Mouse (Mus musculus) MEL (cell line): ENCODE results near the gene Zgpat. TPM values are rescaled to one million over a fixed set of nuclear protein-coding genes. Genes with fewer than 3 reads are reported as not detected.

Source experiments
- DNase-seq: peaks from one replicate; pipeline ENCODE4 v3.0.0; 2011; ENCODE audit warnings: low read depth, low spot score
- H3K27ac ChIP-seq: 2 replicates; pipeline ENCODE4 v1.5.1; 2012; ENCODE audit warnings: low read depth, mild to moderate bottlenecking, control low read depth, low read length, moderate library complexity; ENCODE audit not compliant: control insufficient read depth
- H3K27me3 ChIP-seq, 2 experiments: fragments of 150-350 bp in 1 of 2; sonication (generic) in 1 of 2; 2 replicates each; pipeline ENCODE4 v1.6.1; 2012; ENCODE audit warnings: low read length in 2 of 2, mild to moderate bottlenecking in 2 of 2, improper control_type of control experiment in 1 of 2, moderate library complexity in 1 of 2; ENCODE audit not compliant: insufficient read depth in 2 of 2, control insufficient read depth in 1 of 2
- H3K36me3 ChIP-seq, 2 experiments: 2 replicates each; pipeline ENCODE4 v1.6.1; 2012 to 2014; ENCODE audit warnings: low read length in 2 of 2, improper control_type of control experiment in 1 of 2, inconsistent platforms in 1 of 2, mild to moderate bottlenecking in 1 of 2; ENCODE audit not compliant: insufficient read depth in 2 of 2, control insufficient read depth in 1 of 2
- H3K4me1 ChIP-seq, 2 experiments: fragments of 150-350 bp in 1 of 2; sonication (generic) in 1 of 2; 2 replicates each; pipeline ENCODE4 v1.6.1; 2012; ENCODE audit warnings: low read length in 2 of 2, improper control_type of control experiment in 1 of 2, mild to moderate bottlenecking in 1 of 2; ENCODE audit not compliant: insufficient read depth in 2 of 2, control insufficient read depth in 1 of 2
- H3K4me3 ChIP-seq, 2 experiments: fragments of 150-350 bp in 1 of 2; sonication (generic) in 1 of 2; 2 replicates each; pipeline ENCODE4 v1.5.1; 2012; ENCODE audit warnings: low read depth in 2 of 2, low read length in 2 of 2, mild to moderate bottlenecking in 2 of 2, moderate library complexity in 2 of 2, control low read depth in 1 of 2, improper control_type of control experiment in 1 of 2; ENCODE audit not compliant: control insufficient read depth in 1 of 2, insufficient read depth in 1 of 2
- H3K79me2 ChIP-seq: 2 replicates; pipeline ENCODE4 v1.6.1; 2012; ENCODE audit warnings: mild to moderate bottlenecking, low read length, moderate library complexity; ENCODE audit not compliant: control insufficient read depth, poor library complexity, insufficient read depth
- H3K9ac ChIP-seq: 2 replicates; pipeline ENCODE4 v1.6.1; 2012; ENCODE audit warnings: low read depth, mild to moderate bottlenecking, control low read depth, low read length, moderate library complexity; ENCODE audit not compliant: control insufficient read depth, poor library complexity, severe bottlenecking
- H3K9me3 ChIP-seq: fragments of 150-350 bp; sonication (generic); replicated peaks from 2 replicates; pipeline ENCODE4 v1.6.1; 2012; ENCODE audit warnings: mild to moderate bottlenecking, low read length, improper control_type of control experiment, moderate library complexity; ENCODE audit not compliant: insufficient read depth
- BHLHE40 ChIP-seq: IDR thresholded peaks from 2 replicates; pipeline ENCODE4 v1.6.1; 2012; ENCODE audit warnings: low read depth, mild to moderate bottlenecking, inconsistent platforms, low read length, improper control_type of control experiment, borderline replicate concordance
- CHD1 ChIP-seq: IDR thresholded peaks from 2 replicates; pipeline ENCODE4 v1.6.1; 2012; ENCODE audit warnings: low read depth, mild to moderate bottlenecking, inconsistent platforms, low read length, improper control_type of control experiment
- CHD2 ChIP-seq: IDR thresholded peaks from 2 replicates; pipeline ENCODE4 v1.6.1; 2011; ENCODE audit warnings: low read length, improper control_type of control experiment
- CTCF ChIP-seq, 3 experiments: IDR thresholded peaks in 2 of 3; conservative IDR thresholded peaks in 1 of 3; 2 replicates each; pipeline ENCODE4 v1.5.1; 2011 to 2012; ENCODE audit warnings: low read length in 3 of 3, low read depth in 2 of 3, mild to moderate bottlenecking in 2 of 3, improper control_type of control experiment in 1 of 3, inconsistent platforms in 1 of 3, mixed read lengths in 1 of 3, moderate library complexity in 1 of 3; ENCODE audit not compliant: control insufficient read depth in 1 of 3, insufficient read depth in 1 of 3, poor library complexity in 1 of 3, severe bottlenecking in 1 of 3
- ELF1 ChIP-seq: IDR thresholded peaks from 2 replicates; pipeline ENCODE4 v1.6.1; 2014; ENCODE audit warnings: low read depth, mild to moderate bottlenecking, inconsistent platforms, low read length, improper control_type of control experiment, moderate library complexity
- EP300 ChIP-seq, 2 experiments: IDR thresholded peaks; 2 replicates each; pipeline ENCODE4 v1.6.1; 2011; ENCODE audit warnings: improper control_type of control experiment in 2 of 2, low read length in 2 of 2, low read depth in 1 of 2, mild to moderate bottlenecking in 1 of 2
- ETS1 ChIP-seq: IDR thresholded peaks from 2 replicates; pipeline ENCODE4 v1.6.1; 2012; ENCODE audit warnings: low read depth, mild to moderate bottlenecking, inconsistent platforms, low read length, improper control_type of control experiment, moderate library complexity
- GABPA ChIP-seq: IDR thresholded peaks from 2 replicates; pipeline ENCODE4 v1.6.1; 2012; ENCODE audit warnings: low read depth, mild to moderate bottlenecking, inconsistent platforms, low read length, improper control_type of control experiment, moderate library complexity
- GATA1 ChIP-seq: IDR thresholded peaks from 2 replicates; pipeline ENCODE4 v1.6.1; 2011; ENCODE audit warnings: low read depth, low read length, improper control_type of control experiment
- HCFC1 ChIP-seq: IDR thresholded peaks from 2 replicates; pipeline ENCODE4 v1.6.1; 2012; ENCODE audit warnings: low read depth, mild to moderate bottlenecking, inconsistent platforms, low read length, improper control_type of control experiment, moderate library complexity
- JUND ChIP-seq: IDR thresholded peaks from 2 replicates; pipeline ENCODE4 v1.6.1; 2011; ENCODE audit warnings: low read depth, mild to moderate bottlenecking, improper control_type of control experiment, low read length
- KAT2A ChIP-seq: conservative IDR thresholded peaks from 2 replicates; pipeline ENCODE4 v1.6.1; 2012; ENCODE audit warnings: low read depth, low read length, improper control_type of control experiment, inconsistent platforms
- MAFK ChIP-seq: IDR thresholded peaks from 2 replicates; pipeline ENCODE4 v1.6.1; 2011; ENCODE audit warnings: low read depth, mild to moderate bottlenecking, low read length, improper control_type of control experiment, borderline replicate concordance
- MAX ChIP-seq: IDR thresholded peaks from 2 replicates; pipeline ENCODE4 v1.6.1; 2011; ENCODE audit warnings: low read length, improper control_type of control experiment
- MAZ ChIP-seq: IDR thresholded peaks from 2 replicates; pipeline ENCODE4 v1.6.1; 2012; ENCODE audit warnings: low read depth, mild to moderate bottlenecking, inconsistent platforms, low read length, improper control_type of control experiment
- MEF2A ChIP-seq: IDR thresholded peaks from 2 replicates; pipeline ENCODE4 v1.6.1; 2014; ENCODE audit warnings: low read depth, mild to moderate bottlenecking, inconsistent platforms, low read length, improper control_type of control experiment; ENCODE audit not compliant: poor library complexity, insufficient replicate concordance, severe bottlenecking; ENCODE audit errors: extremely low read depth
- MXI1 ChIP-seq: IDR thresholded peaks from 2 replicates; pipeline ENCODE4 v1.6.1; 2011; ENCODE audit warnings: mild to moderate bottlenecking, low read depth, low read length, improper control_type of control experiment
- MYB ChIP-seq: IDR thresholded peaks from 2 replicates; pipeline ENCODE4 v1.6.1; 2011; ENCODE audit warnings: mild to moderate bottlenecking, low read depth, low read length, improper control_type of control experiment
- MYC ChIP-seq: IDR thresholded peaks from 2 replicates; pipeline ENCODE4 v1.6.1; 2011; ENCODE audit warnings: low read depth, mild to moderate bottlenecking, low read length, improper control_type of control experiment, moderate library complexity
- NELFE ChIP-seq: IDR thresholded peaks from 2 replicates; pipeline ENCODE4 v1.6.1; 2011; ENCODE audit warnings: low read depth, low read length, improper control_type of control experiment
- NRF1 ChIP-seq: IDR thresholded peaks from 2 replicates; pipeline ENCODE4 v1.6.1; 2014; ENCODE audit warnings: low read depth, mild to moderate bottlenecking, inconsistent platforms, low read length, improper control_type of control experiment, moderate library complexity; ENCODE audit not compliant: poor library complexity, insufficient read depth, severe bottlenecking
- POLR2A ChIP-seq, 2 experiments: IDR thresholded peaks; 2 replicates each; pipeline ENCODE4 v1.6.1; 2011 to 2012; ENCODE audit warnings: low read length in 2 of 2, mild to moderate bottlenecking in 2 of 2, control low read depth in 1 of 2, improper control_type of control experiment in 1 of 2, low read depth in 1 of 2, moderate library complexity in 1 of 2; ENCODE audit not compliant: control insufficient read depth in 1 of 2, insufficient read depth in 1 of 2, poor library complexity in 1 of 2
- POLR2AphosphoS2 ChIP-seq: IDR thresholded peaks from 2 replicates; pipeline ENCODE4 v1.6.1; 2011; ENCODE audit warnings: low read length, improper control_type of control experiment
- POLR2AphosphoS5 ChIP-seq: IDR thresholded peaks from 2 replicates; pipeline ENCODE4 v1.6.1; 2012; ENCODE audit warnings: low read depth, borderline replicate concordance, mild to moderate bottlenecking, inconsistent platforms, low read length, moderate library complexity, mixed read lengths
- RAD21 ChIP-seq: IDR thresholded peaks from 2 replicates; pipeline ENCODE4 v1.6.1; 2011; ENCODE audit warnings: mild to moderate bottlenecking, low read depth, low read length, improper control_type of control experiment
- RCOR1 ChIP-seq: IDR thresholded peaks from 2 replicates; pipeline ENCODE4 v1.6.1; 2012; ENCODE audit warnings: low read depth, mild to moderate bottlenecking, inconsistent platforms, low read length, improper control_type of control experiment
- SIN3A ChIP-seq: IDR thresholded peaks from 2 replicates; pipeline ENCODE4 v1.6.1; 2012; ENCODE audit warnings: low read length, improper control_type of control experiment, inconsistent platforms
- SMC3 ChIP-seq: IDR thresholded peaks from 2 replicates; pipeline ENCODE4 v1.6.1; 2011; ENCODE audit warnings: low read depth, low read length, improper control_type of control experiment
- TAL1 ChIP-seq: IDR thresholded peaks from 2 replicates; pipeline ENCODE4 v1.6.1; 2012; ENCODE audit warnings: mild to moderate bottlenecking, inconsistent platforms, low read length, moderate library complexity, mixed read lengths
- TBP ChIP-seq: IDR thresholded peaks from 2 replicates; pipeline ENCODE4 v1.8.0; 2011; ENCODE audit warnings: low read depth, low read length, improper control_type of control experiment
- TCF12 ChIP-seq: IDR thresholded peaks from 2 replicates; pipeline ENCODE4 v1.6.1; 2014; ENCODE audit warnings: low read depth, mild to moderate bottlenecking, inconsistent platforms, low read length, improper control_type of control experiment, moderate library complexity
- UBTF ChIP-seq: IDR thresholded peaks from 2 replicates; pipeline ENCODE4 v1.6.1; 2012; ENCODE audit warnings: low read depth, mild to moderate bottlenecking, inconsistent platforms, low read length, improper control_type of control experiment, moderate library complexity, borderline replicate concordance; ENCODE audit not compliant: insufficient read depth
- USF1 ChIP-seq: IDR thresholded peaks from 2 replicates; pipeline ENCODE4 v1.6.1; 2014; ENCODE audit warnings: low read depth, mild to moderate bottlenecking, inconsistent platforms, low read length, improper control_type of control experiment, moderate library complexity
- USF2 ChIP-seq, 2 experiments: IDR thresholded peaks; 2 replicates each; pipeline ENCODE4 v1.6.1; 2011 to 2012; ENCODE audit warnings: improper control_type of control experiment in 2 of 2, low read length in 2 of 2, borderline replicate concordance in 1 of 2, inconsistent platforms in 1 of 2, low read depth in 1 of 2, mild to moderate bottlenecking in 1 of 2; ENCODE audit not compliant: insufficient read depth in 1 of 2
- ZC3H11A ChIP-seq: IDR thresholded peaks from 2 replicates; pipeline ENCODE4 v1.6.1; 2012; ENCODE audit warnings: low read depth, mild to moderate bottlenecking, inconsistent platforms, low read length, improper control_type of control experiment
- ZMIZ1 ChIP-seq: IDR thresholded peaks from 2 replicates; pipeline ENCODE4 v1.6.1; 2012; ENCODE audit warnings: low read depth, mild to moderate bottlenecking, inconsistent platforms, low read length, improper control_type of control experiment, moderate library complexity
- ZNF384 ChIP-seq: IDR thresholded peaks from 2 replicates; pipeline ENCODE4 v1.6.1; 2012; ENCODE audit warnings: low read depth, mild to moderate bottlenecking, inconsistent platforms, low read length, improper control_type of control experiment
- polyA plus RNA-seq, 2 experiments: library from polyadenylated mRNA; stranded (reverse) in 1 of 2; unstranded in 1 of 2; fragments of >175 nt in 1 of 2; fragments of >200 nt in 1 of 2; gene quantifications; 2 replicates each; pipeline versions ENCODE4 v1.2.1 to v1.2.4; 2012; ENCODE audit warnings: low replicate concordance in 2 of 2, low read depth in 1 of 2; ENCODE audit not compliant: insufficient read length in 2 of 2, insufficient read depth in 1 of 2, missing spikeins in 1 of 2
- total RNA-seq: library from RNA; depleted of rRNA; stranded (reverse); fragments of 300-350 nt; gene quantifications from 2 replicates; pipeline ENCODE4 v1.2.3, GENCODE M21; 2012

Gene Zgpat
- total and polyA plus RNA-seq, 3 experiments = 28.0 to 30.7 TPM; not detected in 1

DNA sequence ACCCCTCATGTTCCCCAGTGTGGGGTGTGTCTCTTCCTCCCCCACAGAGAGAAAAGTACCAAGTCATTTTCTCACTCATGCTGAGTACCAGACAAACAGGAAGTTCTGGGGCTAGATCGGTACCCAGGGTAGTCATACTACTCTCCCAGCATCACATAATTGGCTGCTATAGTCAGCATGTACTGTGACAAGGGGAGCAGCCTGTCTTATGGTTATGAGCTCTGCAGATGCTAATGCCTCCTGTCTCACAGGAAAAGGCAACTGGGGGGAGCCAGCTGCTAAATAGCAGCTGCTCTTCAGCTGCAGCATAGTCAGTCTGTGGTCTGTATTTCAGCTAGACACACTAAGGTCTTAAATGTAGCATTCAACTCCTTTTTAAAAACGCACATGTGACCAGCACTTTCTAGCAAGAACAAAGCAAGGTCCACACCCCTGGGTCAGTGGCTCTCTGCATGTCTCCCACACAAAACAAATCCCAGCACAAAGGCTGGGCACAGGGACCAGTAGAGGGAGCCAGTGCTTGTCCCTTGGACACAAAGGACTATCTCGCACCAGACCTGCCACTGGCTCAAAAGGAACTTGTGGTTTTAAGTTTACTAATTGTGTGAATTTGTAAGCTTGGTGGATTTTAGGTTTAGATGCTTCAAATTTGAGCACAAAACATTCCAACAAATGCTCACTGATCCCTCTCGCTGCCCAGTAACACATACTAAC is 46.2 kb downstream of the Zgpat start:
- DNase-seq = peak; percentile 72
- TF ChIP-seq KAT2A (no peak), SIN3A (peak; percentile 39; the same call in 1 of the 2 replicates), EP300 (IDR thresholded peaks at IDR 0.05; ENCODE audit: low read depth in 1 of 2, low read length in 2 of 2) (no peak), POLR2AphosphoS2 (no peak), TAL1 (no peak), POLR2AphosphoS5 (no peak), TCF12 (no peak), CHD2 (no peak), TBP (no peak), CHD1 (no peak), NRF1 (no peak), MAX (no peak), USF2 (IDR thresholded peaks at IDR 0.05; ENCODE audit: borderline replicate concordance in 1 of 2, insufficient read depth in 1 of 2, low read depth in 1 of 2, low read length in 2 of 2) (no peak), ELF1 (no peak; the same call in 1 of the 2 replicates), SMC3 (peak; percentile 82), MYB (no peak), JUND (no peak), ZMIZ1 (no peak), BHLHE40 (no peak), RCOR1 (no peak), MAZ (no peak), NELFE (no peak), UBTF (no peak), ZNF384 (no peak), GATA1 (no peak), POLR2A (IDR thresholded peaks at IDR 0.05; ENCODE audit: control insufficient read depth in 1 of 2, insufficient read depth in 1 of 2, low read depth in 1 of 2, low read length in 2 of 2, poor library complexity in 1 of 2) (no peak), USF1 (no peak), RAD21 (peak; percentile 87), ETS1 (no peak), CTCF (IDR thresholded peaks at IDR 0.05 in 2 of 3, conservative IDR thresholded peaks at IDR 0.05 in 1 of 3; ENCODE audit: control insufficient read depth in 1 of 3, insufficient read depth in 1 of 3, low read depth in 2 of 3, low read length in 3 of 3, poor library complexity in 1 of 3, severe bottlenecking in 1 of 3) (peak; percentile 70 to 88 (median 82)), GABPA (no peak), HCFC1 (no peak), MXI1 (no peak), MYC (no peak), MEF2A (no peak), MAFK (no peak), ZC3H11A (peak; percentile 77)

More for the DNA sequence above, 46.2 kb downstream of the Zgpat start:
- Histone ChIP-seq H3K9ac (no peak overlapping the region), H3K4me3 (no peak overlapping the region), H3K36me3 (no peaks in the 10 kb centered on the region; a peak in 1 of 4 replicates), H3K9me3 (no peaks in the 10 kb centered on the region), H3K4me1 (0 out of 4 replicates have a peak, but pooled peaks cover 0 to 4% of the 10 kb centered on the region in 2 experiments), H3K79me2 (no peaks in the 10 kb centered on the region), H3K27me3 (no peaks in the 10 kb centered on the region; a peak in 1 of 4 replicates), H3K27ac (no peak overlapping the region)
